Mouse (Mus musculus) heart, embryonic 16.5 days (tissue): ENCODE results near the gene Armh1. TPM values are rescaled to one million over a fixed set of nuclear protein-coding genes. Genes with fewer than 3 reads are reported as not detected.

ENCODE experiments used
- ATAC-seq: fragments of 200-750 bp; cut with Nextera tagmentation; replicated peaks from 2 replicates; pipeline ENCODE4 v1.8.0; 2017; ENCODE audit warnings: moderate number of reproducible peaks; ENCODE audit not compliant: insufficient read depth, low FRiP score; ENCODE audit errors: extremely low read depth
- H3K27ac ChIP-seq: fragments of 300-500 bp; sonication (generic); 2 replicates; pipeline ENCODE4 v1.5.1; 2014; ENCODE audit warnings: mild to moderate bottlenecking, low read length, control low read depth, moderate library complexity
- H3K27me3 ChIP-seq: fragments of 300-500 bp; sonication (generic); 2 replicates; pipeline ENCODE4 v1.6.1; 2014; ENCODE audit warnings: low read length, mixed read lengths; ENCODE audit not compliant: control insufficient read depth, insufficient read depth
- H3K36me3 ChIP-seq: fragments of 300-500 bp; sonication (generic); 2 replicates; pipeline ENCODE4 v1.6.1; 2014; ENCODE audit not compliant: control insufficient read depth, insufficient read depth
- H3K4me1 ChIP-seq: fragments of 300-500 bp; sonication (generic); 2 replicates; pipeline ENCODE4 v1.6.1; 2014; ENCODE audit warnings: low read length, mixed read lengths; ENCODE audit not compliant: control insufficient read depth, insufficient read depth
- H3K4me2 ChIP-seq: fragments of 300-500 bp; sonication (generic); 2 replicates; pipeline ENCODE4 v1.6.1; 2014; ENCODE audit warnings: low read depth, mild to moderate bottlenecking, control low read depth, low read length
- H3K4me3 ChIP-seq: fragments of 300-500 bp; sonication (generic); 2 replicates; pipeline ENCODE4 v1.5.1; 2014; ENCODE audit warnings: mild to moderate bottlenecking, control low read depth, low read length
- H3K9ac ChIP-seq: fragments of 300-500 bp; sonication (generic); 2 replicates; pipeline ENCODE4 v1.6.1; 2014; ENCODE audit warnings: low read length, control low read depth
- H3K9me3 ChIP-seq: fragments of 300-500 bp; sonication (generic); replicated peaks from 2 replicates; pipeline ENCODE4 v1.6.1; 2016; ENCODE audit warnings: low read length; ENCODE audit not compliant: control insufficient read depth
- WGBS: fragments of 180-500 bp; shearing (Covaris S2); extraction: QIAGEN DNeasy Blood & Tissue Kit; methylation state at CpG from one replicate; pipeline ENCODE4 v1.1.7; 2014; 5-methylcytosine and 5-hydroxymethylcytosine counted together
- polyA plus RNA-seq: library from polyadenylated mRNA; unstranded; fragments of >200 nt; fragmentation: Nextera tagmentation; extraction: Ambion mirVana; gene quantifications from 2 replicates; pipeline ENCODE4 v1.2.1, GENCODE M21; 2015

Armh1 gene
- polyA plus RNA-seq = 0.85 and 0.95 TPM in 2 replicates

- Histone ChIP-seq H3K27ac (peak within 1 kb of the TSS; percentile 87), H3K9ac (peak within 1 kb of the TSS; percentile 75), H3K4me2 (peak within 1 kb of the TSS; percentile 74), H3K36me3 (no peaks in the 10 kb centered on the region), H3K4me3 (peak within 1 kb of the TSS; percentile 64), H3K9me3 (no peaks in the 10 kb centered on the region), H3K4me1 (peaks cover 28% of the 10 kb centered on the region), H3K27me3 (no peaks in the 10 kb centered on the region)
- under 1% methylated on average over 36 of the region's 43 CpGs for WGBS
- ATAC-seq = peak; percentile 98
Measured at GRCm38 (mm10) chr4:117251801-117252316, at the start of gene Armh1, which contains the start of gene Tmem53. TSS of gene Armh1 (minus strand) at chr4:117252125. TSS of gene Tmem53 (plus strand) at chr4:117251951.

- peaks cover 11% of the 10 kb centered on the region for H3K27me3 ChIP-seq
Measured at GRCm38 (mm10) chr4:117299921-117300320, 48.0 kb upstream of the Armh1 start.

GRCm38 (mm10) chr4:117297819-117298218 lies 45.9 kb upstream of the Armh1 start:
- peaks cover 2% of the 10 kb centered on the region; the same call in 1 of the 2 replicates for H3K27me3 ChIP-seq
- no peaks in the 10 kb centered on the region for H3K9me3 ChIP-seq
- no peak for ATAC-seq
- no peaks in the 10 kb centered on the region for H3K4me1 ChIP-seq
- H3K4me2 ChIP-seq = no peak overlapping the region
- H3K4me3 ChIP-seq = no peak overlapping the region
- H3K27ac ChIP-seq = no peak overlapping the region
- H3K9ac ChIP-seq = no peak overlapping the region
- no peaks in the 10 kb centered on the region for H3K36me3 ChIP-seq
- 71% methylated on average over 9 of the region's 9 CpGs for WGBS

More at GRCm38 (mm10) chr4:117299921-117300320, 48.0 kb upstream of the Armh1 start:
- Histone ChIP-seq H3K9ac (no peak overlapping the region), H3K27ac (no peak overlapping the region), H3K4me2 (no peak overlapping the region), H3K4me1 (no peaks in the 10 kb centered on the region), H3K36me3 (no peaks in the 10 kb centered on the region), H3K4me3 (no peak overlapping the region), H3K9me3 (no peaks in the 10 kb centered on the region)
- ATAC-seq = no peak
- WGBS = 83% methylated on average over 10 of the region's 10 CpGs

GRCm38 (mm10) chr4:117296849-117297593 lies 45.1 kb upstream of the Armh1 start:
- Histone ChIP-seq H3K36me3 (no peaks in the 10 kb centered on the region), H3K4me1 (no peaks in the 10 kb centered on the region), H3K9ac (no peak overlapping the region), H3K27ac (no peak overlapping the region), H3K9me3 (no peaks in the 10 kb centered on the region), H3K4me3 (no peak overlapping the region), H3K4me2 (no peak overlapping the region), H3K27me3 (no peaks in the 10 kb centered on the region)
- no peak for ATAC-seq
- WGBS = 77% methylated on average over 19 of the region's 19 CpGs

- 78% methylated on average over 2 of the region's 2 CpGs for WGBS
- no peak overlapping the region for H3K27ac ChIP-seq
- ATAC-seq = no peak
Measured at GRCm38 (mm10) chr4:117291696-117292095, 39.8 kb upstream of the Armh1 start.

GRCm38 (mm10) chr4:117288927-117289801 lies 37.2 kb upstream of the Armh1 start:
- ATAC-seq = peak; percentile 89
- peaks cover 13% of the 10 kb centered on the region for H3K4me1 ChIP-seq
- no peaks in the 10 kb centered on the region for H3K9me3 ChIP-seq
- H3K9ac ChIP-seq = peak overlapping the region; percentile 81
- no peaks in the 10 kb centered on the region for H3K27me3 ChIP-seq
- peak overlapping the region; percentile 89 for H3K27ac ChIP-seq
- peaks cover 21% of the 10 kb centered on the region for H3K36me3 ChIP-seq
- H3K4me3 ChIP-seq = peak overlapping the region; percentile 73
- peak overlapping the region; percentile 89 for H3K4me2 ChIP-seq
- 1% methylated on average over 62 of the region's 80 CpGs for WGBS

More at GRCm38 (mm10) chr4:117291696-117292095, 39.8 kb upstream of the Armh1 start:
- Histone ChIP-seq H3K4me2 (no peak overlapping the region), H3K9me3 (no peaks in the 10 kb centered on the region), H3K36me3 (peaks cover 6% of the 10 kb centered on the region), H3K4me3 (no peak overlapping the region), H3K9ac (no peak overlapping the region), H3K4me1 (peaks cover 10% of the 10 kb centered on the region), H3K27me3 (no peaks in the 10 kb centered on the region)

GRCm38 (mm10) chr4:117288277-117288926 lies 36.5 kb upstream of the Armh1 start:
- WGBS = 23% methylated on average over 25 of the region's 25 CpGs
- peak overlapping the region; percentile 89 for H3K4me2 ChIP-seq
- H3K9ac ChIP-seq = peak overlapping the region; percentile 81
- no peaks in the 10 kb centered on the region for H3K27me3 ChIP-seq
- peaks cover 21% of the 10 kb centered on the region for H3K36me3 ChIP-seq
- H3K4me3 ChIP-seq = peak overlapping the region; percentile 73
- peak overlapping the region; percentile 89 for H3K27ac ChIP-seq
- no peaks in the 10 kb centered on the region for H3K9me3 ChIP-seq
- H3K4me1 ChIP-seq = peaks cover 20% of the 10 kb centered on the region
- no peak for ATAC-seq

GRCm38 (mm10) chr4:117284363-117284762 lies 32.4 kb upstream of the Armh1 start:
- WGBS = 55% methylated on average over 4 of the region's 4 CpGs

More at GRCm38 (mm10) chr4:117284363-117284762, 32.4 kb upstream of the Armh1 start:
- no peak overlapping the region for H3K4me2 ChIP-seq
- H3K4me1 ChIP-seq = peaks cover 28% of the 10 kb centered on the region
- peaks cover 29% of the 10 kb centered on the region for H3K36me3 ChIP-seq
- H3K9me3 ChIP-seq = no peaks in the 10 kb centered on the region
- no peak overlapping the region for H3K4me3 ChIP-seq
- 0 out of 2 replicates have a peak overlapping the region, but pooled peaks have one; percentile 22 for H3K9ac ChIP-seq
- H3K27ac ChIP-seq = no peak overlapping the region
- H3K27me3 ChIP-seq = no peaks in the 10 kb centered on the region
- ATAC-seq = no peak
